Mouse (Mus musculus) gastrocnemius, postnatal 36 days (tissue): ENCODE results near the gene Cav2. TPM values are rescaled to one million over a fixed set of nuclear protein-coding genes. Genes with fewer than 3 reads are reported as not detected.

Source experiments
- DNase-seq, 2 experiments: peaks; one replicate each; pipeline ENCODE4 v3.0.0; 2022
- intact Hi-C: fragments of 180-260 bp; cut with DNase I; formaldehyde crosslinking; loops from one replicate; pipeline ENCODE4 v1.15.1; 2025
- total RNA-seq, 2 experiments: library from RNA; stranded (reverse); gene quantifications; 2 replicates each; pipeline ENCODE4 v1.2.3; 2021

Gene Cav2
- total RNA-seq, 2 experiments from 2014 or later = 17.5 to 20.3 TPM

- intact Hi-C loops = loop anchor here (2.0 to 5.0 kb wide), 3 partner anchors 27 to 203 kb away; partner anchors contain the start of gene Cav2
- DNase-seq = peak; percentile 68 to 71
Measured at GRCm38 (mm10) chr6:17307461-17308115, 26.6 kb downstream of the Cav2 start.

- intact Hi-C loops = loop anchor here (5.0 kb wide), 1 partner anchor 49 kb away; no protein-coding TSS in a partner anchor
- DNase-seq = peak in 1 of 2 experiments; percentile 22
Measured at GRCm38 (mm10) chr6:17308661-17309060, 27.7 kb downstream of the Cav2 start.

GRCm38 (mm10) chr6:17309260-17309659, 28.3 kb downstream of the Cav2 start:
- DNase-seq = no peak
- intact Hi-C loops = loop anchor here (5.0 kb wide), 1 partner anchor 48 kb away; no protein-coding TSS in a partner anchor

- DNase-seq = no peak
- intact Hi-C loops = no loop called here
Measured at GRCm38 (mm10) chr6:17314241-17314640, 33.3 kb downstream of the Cav2 start.

- intact Hi-C loops = no loop called here
- no peak for DNase-seq
Measured at GRCm38 (mm10) chr6:17314659-17315616, 34.0 kb downstream of the Cav2 start.

GRCm38 (mm10) chr6:17316294-17317166, 35.5 kb downstream of the Cav2 start:
- intact Hi-C loops = no loop called here
- DNase-seq = no peak

GRCm38 (mm10) chr6:17317167-17317524, 36.2 kb downstream of the Cav2 start:
- DNase-seq = no peak
- intact Hi-C loops = no loop called here

- intact Hi-C loops = no loop called here
- DNase-seq = no peak
Measured at GRCm38 (mm10) chr6:17317944-17318343, 37.0 kb downstream of the Cav2 start.

- intact Hi-C loops = no loop called here
- no peak for DNase-seq
Measured at GRCm38 (mm10) chr6:17321976-17322375, 41.0 kb downstream of the Cav2 start.

- intact Hi-C loops = no loop called here
- DNase-seq = no peak
Measured at GRCm38 (mm10) chr6:17327216-17327615, 46.2 kb downstream of the Cav2 start.

GRCm38 (mm10) chr6:17329801-17330200, 48.8 kb downstream of the Cav2 start:
- intact Hi-C loops = no loop called here
- DNase-seq = no peak

GRCm38 (mm10) chr6:17337724-17338123, 56.7 kb downstream of the Cav2 start:
- no peak for DNase-seq
- intact Hi-C loops = no loop called here

Other genes starting within 250 kb of the Cav2 start
- 1 to 10 TPM; 1.2 to 1.6 TPM for gene Tes, start 216.0 kb upstream of the Cav2 start, total RNA-seq
- 100 to 1,000 TPM; 116 to 122 TPM for gene Cav1, start 25.1 kb downstream of the Cav2 start, total RNA-seq
- 10 to 100 TPM in 1 of 2 experiments, 1 to 10 TPM in 1; 9.0 to 15.8 TPM for gene Met, start 182.6 kb downstream of the Cav2 start, total RNA-seq